Mouse (Mus musculus) E14TG2a.4 (cell line): ENCODE measurements around the gene Ap3d1.

Experiments
- H3K27me3 ChIP-seq: 2 replicates; pipeline ENCODE4 v1.6.1; 2014; ENCODE audit warnings: low read length, control low read depth; ENCODE audit not compliant: insufficient read depth
- H3K36me3 ChIP-seq: 2 replicates; pipeline ENCODE4 v1.6.1; 2014; ENCODE audit warnings: low read length, control low read depth; ENCODE audit not compliant: insufficient read depth
- H3K4me1 ChIP-seq: replicated peaks from 2 replicates; pipeline ENCODE4 v1.6.1; 2014; ENCODE audit warnings: low read depth, low read length, control low read depth
- H3K4me3 ChIP-seq: replicated peaks from 2 replicates; pipeline ENCODE4 v1.5.1; 2014; ENCODE audit warnings: mild to moderate bottlenecking, low read length
- H3K9me3 ChIP-seq: 2 replicates; pipeline ENCODE4 v1.6.1; 2014; ENCODE audit warnings: low read length, control low read depth
- CTCF ChIP-seq: conservative IDR thresholded peaks from 2 replicates; pipeline ENCODE4 v1.5.1; 2014; ENCODE audit warnings: low read length
- NANOG ChIP-seq: IDR thresholded peaks from 2 replicates; pipeline ENCODE4 v1.6.1; 2014; ENCODE audit warnings: borderline replicate concordance, low read length, mixed read lengths
- POU5F1 ChIP-seq: IDR thresholded peaks from 2 replicates; pipeline ENCODE4 v1.6.1; 2014; ENCODE audit warnings: low read length, borderline replicate concordance

Ap3d1 gene

DNA sequence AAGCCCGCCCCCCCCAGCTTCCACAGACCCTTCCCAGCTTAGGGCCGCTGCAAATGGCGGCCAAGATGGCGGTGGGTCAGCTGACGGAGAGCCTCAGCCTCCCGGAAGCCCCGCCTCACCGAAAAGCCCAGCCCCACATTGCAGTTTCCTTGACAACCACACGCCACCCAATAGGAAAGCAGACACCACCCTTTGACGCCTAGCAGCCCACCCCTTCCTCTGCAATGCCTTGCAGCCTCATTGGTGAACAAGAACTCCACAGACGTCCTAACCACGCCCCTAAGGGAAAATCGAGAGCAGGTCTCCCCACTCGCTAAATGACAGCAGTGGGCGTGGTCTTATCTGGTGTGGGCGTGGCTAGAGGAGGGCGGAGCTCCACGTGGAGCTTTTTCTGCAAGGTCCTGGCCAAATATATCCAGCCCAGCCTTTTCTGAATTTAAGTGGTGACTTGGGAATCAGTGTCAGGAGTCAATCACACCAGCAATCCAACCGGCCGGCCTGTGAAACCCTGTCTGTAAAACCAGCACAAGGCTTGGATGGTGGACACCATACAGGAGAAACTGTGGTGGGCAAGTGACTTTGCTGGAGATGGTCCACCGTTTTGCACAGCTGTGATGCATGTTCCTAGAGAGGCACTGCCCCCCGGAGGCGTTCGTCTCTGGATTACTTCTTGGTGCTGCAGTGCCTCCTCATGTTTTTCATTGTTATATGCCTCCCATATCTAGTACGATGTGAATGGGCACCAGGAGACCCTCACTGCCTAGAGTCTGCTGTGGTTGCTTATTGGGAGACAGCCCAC is at the start of gene Ap3d1:
Ap3d1 (minus strand) TSS at position 85 of the 799 bp plus-strand sequence.
- Histone ChIP-seq H3K27me3 (no peaks in the 10 kb centered on the region), H3K9me3 (no peaks in the 10 kb centered on the region), H3K36me3 (peaks cover 23% of the 10 kb centered on the region), H3K4me1 (peaks cover 56% of the 10 kb centered on the region), H3K4me3 (peak within 1 kb of the TSS; percentile 98)
- TF ChIP-seq NANOG = no peak
- TF ChIP-seq CTCF = no peak
- TF ChIP-seq POU5F1 = no peak

- H3K9me3 ChIP-seq = no peaks in the 10 kb centered on the region
- peak overlapping the region; percentile 66 for H3K4me3 ChIP-seq
- H3K4me1 ChIP-seq = peaks cover 71% of the 10 kb centered on the region
- H3K27me3 ChIP-seq = no peaks in the 10 kb centered on the region
- no peak for TF ChIP-seq CTCF
- TF ChIP-seq NANOG = no peak
- no peak for TF ChIP-seq POU5F1
- peaks cover 91% of the 10 kb centered on the region for H3K36me3 ChIP-seq
These were observed 49.6 kb upstream of the Ap3d1 start for GRCm38 (mm10) chr10:80791476-80792174.

DNA sequence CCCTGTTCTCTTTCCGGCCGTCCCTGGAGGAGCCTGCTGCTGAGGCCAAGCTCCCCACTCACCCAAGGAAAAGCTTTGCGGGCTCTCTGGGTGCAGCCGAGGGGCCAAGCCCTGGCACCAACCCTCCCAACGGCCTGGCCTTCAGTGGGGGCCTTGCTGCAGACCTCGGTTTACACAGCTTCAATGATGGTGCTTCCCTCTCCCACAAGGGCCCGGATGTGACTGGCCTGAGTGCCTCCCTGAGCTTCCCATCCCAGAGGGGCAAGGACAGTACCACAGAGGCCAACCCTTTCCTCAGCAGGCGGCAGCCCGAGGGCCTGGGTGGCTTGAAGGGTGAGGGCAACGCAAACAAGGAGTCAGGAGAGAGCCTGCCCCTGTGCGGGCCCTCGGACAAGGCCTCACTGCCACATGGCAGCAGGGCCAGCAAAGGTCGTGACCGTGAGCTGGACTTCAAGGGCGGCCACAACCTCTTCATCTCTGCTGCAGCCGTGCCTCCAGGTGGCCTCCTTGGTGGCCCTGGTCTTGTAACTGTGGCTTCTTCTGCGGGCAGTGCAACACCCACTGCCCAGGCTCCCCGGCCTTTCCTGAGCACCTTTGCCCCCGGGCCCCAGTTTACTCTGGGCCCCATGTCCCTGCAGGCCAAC is 48.8 kb upstream of the Ap3d1 start:
- Histone ChIP-seq H3K36me3 (peaks cover 91% of the 10 kb centered on the region), H3K9me3 (no peaks in the 10 kb centered on the region), H3K4me1 (peaks cover 70% of the 10 kb centered on the region), H3K4me3 (peak overlapping the region; percentile 66), H3K27me3 (no peaks in the 10 kb centered on the region)
- TF ChIP-seq CTCF = no peak
- TF ChIP-seq NANOG = no peak
- TF ChIP-seq POU5F1 = no peak

- H3K36me3 ChIP-seq = peaks cover 91% of the 10 kb centered on the region
- H3K9me3 ChIP-seq = no peaks in the 10 kb centered on the region
- no peak overlapping the region for H3K4me3 ChIP-seq
- no peaks in the 10 kb centered on the region for H3K27me3 ChIP-seq
- no peak for TF ChIP-seq POU5F1
- no peak for TF ChIP-seq NANOG
- no peak for TF ChIP-seq CTCF
- H3K4me1 ChIP-seq = peaks cover 51% of the 10 kb centered on the region
These were observed 45.5 kb upstream of the Ap3d1 start for GRCm38 (mm10) chr10:80787517-80787916.

DNA sequence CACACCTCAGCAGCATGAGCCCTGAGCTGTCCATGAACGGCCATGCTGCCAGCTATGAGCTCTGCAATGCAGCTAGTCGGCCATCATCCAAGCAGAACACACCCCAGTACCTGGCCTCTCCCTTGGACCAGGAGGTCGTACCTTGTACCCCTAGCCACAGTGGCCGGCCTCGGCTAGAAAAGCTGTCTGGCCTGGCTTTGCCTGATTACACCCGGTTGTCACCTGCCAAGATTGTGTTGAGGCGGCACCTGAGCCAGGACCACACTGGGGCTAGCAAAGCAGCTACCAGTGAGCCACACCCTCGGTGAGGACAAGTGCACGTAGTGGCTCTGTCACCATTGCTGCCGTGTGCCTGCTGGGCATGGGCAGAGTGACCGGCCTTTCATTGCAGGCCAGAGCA is 43.9 kb upstream of the Ap3d1 start:
- Histone ChIP-seq H3K27me3 (no peaks in the 10 kb centered on the region), H3K36me3 (peaks cover 99% of the 10 kb centered on the region), H3K9me3 (no peaks in the 10 kb centered on the region), H3K4me3 (no peak overlapping the region), H3K4me1 (peaks cover 47% of the 10 kb centered on the region)
- TF ChIP-seq POU5F1 (no peak), CTCF (no peak), NANOG (no peak)

GRCm38 (mm10) chr10:80784871-80785270 is 42.8 kb upstream of the Ap3d1 start:
- TF ChIP-seq POU5F1 = no peak
- TF ChIP-seq NANOG = no peak
- TF ChIP-seq CTCF = no peak
- peaks cover 37% of the 10 kb centered on the region for H3K4me1 ChIP-seq
- H3K4me3 ChIP-seq = no peak overlapping the region
- peaks cover 99% of the 10 kb centered on the region for H3K36me3 ChIP-seq
- no peaks in the 10 kb centered on the region for H3K9me3 ChIP-seq
- no peaks in the 10 kb centered on the region for H3K27me3 ChIP-seq

- H3K36me3 ChIP-seq = peaks cover 99% of the 10 kb centered on the region
- H3K4me3 ChIP-seq = no peak overlapping the region
- no peaks in the 10 kb centered on the region for H3K9me3 ChIP-seq
- TF ChIP-seq POU5F1 (no peak), CTCF (no peak), NANOG (no peak)
- peaks cover 37% of the 10 kb centered on the region for H3K4me1 ChIP-seq
- no peaks in the 10 kb centered on the region for H3K27me3 ChIP-seq
These were observed 42.2 kb upstream of the Ap3d1 start for GRCm38 (mm10) chr10:80784302-80784701.

DNA sequence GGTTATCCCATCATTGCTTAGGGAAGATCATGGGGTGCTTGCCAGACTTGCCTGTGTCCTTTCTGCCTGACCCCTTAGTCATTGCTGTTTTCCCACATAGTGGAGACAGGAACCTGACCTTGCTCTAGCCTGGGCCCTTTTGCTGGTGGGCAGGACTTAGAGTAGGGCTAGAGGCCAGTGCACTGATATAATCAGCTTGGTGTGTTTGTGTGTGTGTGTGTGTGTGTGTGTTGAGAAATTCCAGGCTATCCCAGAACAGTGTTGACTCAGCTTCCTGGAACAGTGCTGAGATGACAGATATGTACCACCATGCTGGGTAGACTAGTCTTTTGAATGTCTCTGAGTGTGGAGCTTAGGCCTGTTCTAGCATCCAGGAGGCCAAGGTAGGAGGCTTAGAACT is 37.5 kb upstream of the Ap3d1 start:
- Histone ChIP-seq H3K9me3 (no peaks in the 10 kb centered on the region), H3K36me3 (peaks cover 100% of the 10 kb centered on the region), H3K27me3 (no peaks in the 10 kb centered on the region), H3K4me1 (peaks cover 51% of the 10 kb centered on the region), H3K4me3 (no peak overlapping the region)
- TF ChIP-seq NANOG (no peak), CTCF (no peak), POU5F1 (no peak)
